Mouse (Mus musculus): ENCODE measurements around the gene Tmem202.
A peak's percentile ranks its signal among the peaks of the same experiment; 100 is the strongest.

Gene Tmem202

DNA sequence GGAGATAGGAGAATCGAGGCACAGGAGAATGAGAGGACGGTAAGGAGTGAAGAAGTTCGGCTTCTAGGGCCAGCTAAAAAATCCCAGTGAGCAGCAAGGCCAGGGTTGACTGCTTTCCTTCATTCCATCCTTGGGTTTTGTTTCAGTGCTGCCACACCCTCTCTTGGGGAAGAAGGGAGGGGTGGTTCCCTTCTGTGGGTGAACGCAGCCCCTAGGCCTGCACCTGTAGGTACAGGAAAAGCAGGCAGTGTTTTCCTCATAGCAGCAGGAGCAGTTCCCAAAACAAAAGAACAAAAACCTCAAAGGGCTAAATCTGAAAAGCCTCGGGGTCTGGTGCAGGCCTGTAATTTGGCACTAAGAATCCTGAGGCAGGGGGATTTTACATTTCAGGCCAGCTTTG, 8.0 kb downstream of the Tmem202 start:
- DNase-seq: no peak

DNA sequence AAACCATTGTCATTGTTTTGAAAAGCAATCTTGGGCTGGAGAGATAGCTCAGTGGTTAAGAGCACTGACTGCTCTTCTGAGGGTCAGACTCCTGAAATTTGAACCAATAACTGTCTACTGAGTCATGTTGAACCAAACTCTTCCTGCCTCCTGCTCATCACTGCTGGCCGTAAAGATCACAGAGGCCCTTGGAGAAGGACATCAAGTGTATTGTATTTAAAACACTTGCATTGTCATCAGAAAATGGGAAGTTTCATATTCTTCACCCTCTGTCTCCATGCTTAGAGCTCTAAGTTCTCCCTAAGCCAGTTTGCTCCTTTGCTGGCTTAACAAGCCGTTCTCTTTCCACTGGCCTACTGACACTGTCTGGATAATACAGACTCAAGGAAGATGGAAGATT, 11.4 kb downstream of the Tmem202 start:
- no peak for DNase-seq

DNA sequence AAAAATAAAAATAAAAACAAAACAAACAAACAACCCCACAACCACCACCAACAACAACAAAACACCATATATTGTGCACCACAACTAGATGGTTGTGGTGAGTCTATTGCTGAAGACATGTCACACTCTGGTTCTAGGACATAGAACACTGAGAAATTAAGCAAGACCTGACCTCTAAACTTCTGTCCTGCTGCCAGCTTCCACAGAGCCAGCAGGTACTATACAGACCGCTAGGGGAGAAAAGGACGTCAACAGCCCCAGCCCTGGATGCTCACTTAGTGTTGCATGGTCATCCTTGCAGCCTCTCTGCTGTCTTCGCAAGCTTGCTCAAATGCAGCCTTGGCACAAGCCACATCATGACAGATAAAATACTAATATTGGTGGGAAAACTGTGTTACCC, 12.1 kb downstream of the Tmem202 start:
- DNase-seq: no peak

DNA sequence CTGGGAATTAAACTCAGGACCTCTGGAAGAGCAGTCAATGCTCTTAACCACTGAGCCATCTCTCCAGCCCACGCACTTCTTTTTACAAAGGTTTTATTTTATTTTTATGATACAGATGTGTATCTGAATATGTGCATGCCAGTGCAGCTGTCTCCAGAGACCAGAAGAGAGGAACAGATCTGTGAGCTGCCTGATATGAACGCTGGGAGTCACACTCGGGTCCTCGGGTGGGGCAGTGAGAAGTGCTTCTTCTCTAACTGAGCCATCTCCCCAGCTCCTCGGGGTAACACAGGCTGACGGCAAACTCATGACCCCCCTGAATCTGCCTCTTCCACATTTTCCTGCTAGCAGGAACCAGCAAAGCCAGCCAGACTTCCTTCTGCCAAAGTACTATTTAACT, 12.9 kb downstream of the Tmem202 start:
- DNase-seq: no peak

DNA sequence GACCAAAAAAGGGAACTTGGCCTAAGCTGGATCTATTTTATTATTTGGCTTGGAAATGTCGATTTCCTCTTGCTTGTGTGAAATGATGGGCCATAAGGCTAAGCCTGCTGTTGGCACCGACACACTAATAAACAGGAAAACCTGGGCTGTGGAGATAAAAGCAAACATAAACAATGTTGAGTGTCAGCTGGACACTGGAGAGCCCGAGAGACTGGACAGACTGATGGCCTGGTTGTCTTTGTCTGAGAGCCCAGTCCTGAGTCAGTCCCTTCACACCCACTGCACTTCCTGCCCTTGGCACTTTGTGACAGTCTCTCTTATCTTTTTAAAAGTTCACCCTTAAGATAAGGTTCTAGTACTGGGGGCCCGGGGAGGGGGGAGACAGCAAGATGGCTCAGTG, 16.7 kb downstream of the Tmem202 start:
- DNase-seq: peak; percentile 7 to 45

DNA sequence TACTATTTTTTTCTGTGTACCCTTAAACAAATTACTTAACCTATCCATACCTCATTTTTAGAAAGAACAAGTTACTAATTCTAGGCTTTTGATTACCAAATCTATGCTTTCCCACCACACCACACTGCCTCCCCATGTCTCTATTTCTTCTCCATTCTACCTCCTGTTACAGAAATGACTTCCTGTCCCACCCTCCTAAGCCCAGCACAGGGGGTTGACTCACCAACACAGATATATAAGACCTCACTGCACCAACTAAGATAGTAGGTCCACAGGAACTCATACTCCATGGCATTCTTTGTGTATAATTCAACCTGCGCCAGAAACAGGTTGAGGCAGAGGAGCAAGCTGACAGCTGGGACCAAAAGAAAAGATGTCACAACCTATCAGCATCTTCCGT, 20.3 kb downstream of the Tmem202 start:
- no peak for DNase-seq

DNA sequence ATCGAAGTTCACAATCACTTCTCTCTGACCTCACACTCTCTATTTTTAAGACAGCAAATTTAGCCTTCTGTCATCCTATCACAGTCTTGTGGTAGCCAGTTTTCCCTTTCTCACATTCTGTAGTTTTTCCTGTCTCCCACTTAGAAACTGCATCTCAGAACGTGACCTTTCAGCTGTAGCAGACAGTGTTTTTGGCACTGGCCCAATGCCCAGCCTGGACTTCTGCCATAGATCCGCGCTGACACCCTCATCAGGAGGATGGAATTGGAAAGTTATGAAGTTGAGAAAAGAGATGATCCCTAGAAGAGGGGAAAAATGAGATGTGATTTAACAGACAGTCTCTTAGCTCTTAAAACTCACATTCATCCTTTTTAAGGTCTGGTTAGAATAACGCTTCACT, 20.7 kb downstream of the Tmem202 start:
- peak; percentile 51 to 72 for DNase-seq

DNA sequence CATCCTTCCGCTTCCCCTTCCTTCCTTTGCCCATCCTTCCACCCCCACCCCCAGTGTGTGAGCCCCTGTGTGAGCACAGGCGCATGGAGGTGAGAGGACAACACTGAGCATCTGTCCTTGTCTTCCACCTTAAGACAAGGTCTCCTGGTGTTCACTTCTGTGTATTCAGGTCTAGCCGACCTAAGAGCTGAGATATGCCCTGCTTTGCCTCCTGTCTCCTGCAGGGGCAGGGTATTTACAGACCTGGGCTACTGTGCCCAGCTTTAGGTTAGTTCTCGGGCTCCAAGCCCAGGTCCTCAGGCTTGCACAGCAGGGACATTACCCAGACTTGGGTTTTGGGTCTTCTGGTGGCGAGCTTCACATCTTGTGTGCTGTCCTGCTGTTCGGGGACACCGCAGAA, 22.5 kb downstream of the Tmem202 start:
- DNase-seq: no peak

DNA sequence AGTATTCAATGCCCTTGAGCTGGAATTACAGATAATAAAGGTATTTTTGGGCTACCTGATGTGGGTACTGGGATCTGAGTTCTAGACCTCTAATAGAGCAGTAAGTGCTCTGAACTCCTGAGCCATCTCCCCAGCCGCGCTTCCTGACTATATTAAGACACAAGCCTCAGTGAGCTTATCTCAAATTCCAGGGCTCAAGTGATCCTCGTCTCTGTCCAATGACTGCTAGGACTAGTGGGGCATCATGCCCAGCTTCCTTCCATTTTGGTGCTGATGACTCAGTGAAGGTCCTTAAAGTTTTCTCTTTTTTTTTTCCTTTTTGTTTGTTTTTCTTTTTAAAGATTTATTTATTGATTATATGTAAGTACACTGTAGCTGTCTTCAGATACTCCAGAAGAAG, 24.6 kb downstream of the Tmem202 start:
- DNase-seq: no peak

DNA sequence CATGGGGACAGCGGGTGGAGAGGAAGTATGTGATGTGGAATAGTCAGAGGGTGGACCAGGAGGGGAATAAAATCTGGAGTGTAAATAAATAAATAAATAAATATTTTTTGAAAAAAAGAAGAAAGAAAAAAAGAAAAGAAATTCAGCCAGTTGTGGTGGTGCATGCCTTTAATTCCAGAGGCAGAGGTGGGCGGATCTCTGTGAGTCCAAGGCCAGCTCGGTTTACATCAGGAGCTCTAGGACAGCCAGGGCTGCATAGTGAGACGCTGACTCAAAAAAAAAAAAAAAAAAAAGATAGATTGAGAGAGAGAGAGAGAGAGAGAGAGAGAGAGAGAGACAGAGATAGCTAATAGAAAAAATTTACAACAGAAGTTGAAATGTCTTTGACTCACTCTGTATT, 27.3 kb downstream of the Tmem202 start:
- DNase-seq: no peak

DNA sequence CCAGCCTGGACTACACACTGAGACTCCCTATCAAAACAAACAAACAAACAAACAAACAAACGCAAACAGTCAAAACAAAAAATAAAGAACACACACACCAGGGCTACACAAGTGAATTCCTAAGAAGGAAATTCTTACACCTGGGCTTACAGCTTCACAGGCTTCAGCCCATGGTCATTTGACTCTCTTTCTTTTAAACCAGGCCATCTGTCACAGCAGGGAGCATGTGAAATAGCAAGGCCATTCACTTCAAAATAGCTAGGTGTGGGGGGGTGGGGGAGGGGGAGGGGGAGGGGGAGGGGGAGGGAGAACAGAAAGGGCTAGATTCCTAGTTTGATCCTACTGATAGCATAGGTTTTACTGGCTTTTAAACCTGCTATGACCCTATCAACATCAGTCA, 31.5 kb downstream of the Tmem202 start:
- DNase-seq: no peak

DNA sequence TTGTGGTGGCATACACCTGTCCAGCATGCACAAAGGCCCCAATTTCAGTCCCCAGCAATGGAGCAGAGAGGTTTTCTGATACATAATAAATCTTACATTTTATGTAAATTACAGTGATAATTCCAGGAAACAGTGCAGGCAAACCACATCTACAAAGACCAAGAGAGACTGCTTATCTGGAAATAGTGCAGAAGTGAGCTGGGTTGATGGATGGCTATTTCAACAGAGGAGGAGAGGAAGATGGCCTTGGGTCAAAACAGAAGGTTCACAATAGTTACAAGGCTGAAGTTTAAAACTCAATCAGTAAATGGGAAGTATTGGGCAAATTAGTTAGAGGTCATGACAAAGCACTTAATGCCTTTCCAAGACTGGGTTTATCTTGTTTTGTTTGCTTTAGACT, 52.3 kb downstream of the Tmem202 start:
- no peak for DNase-seq

DNA sequence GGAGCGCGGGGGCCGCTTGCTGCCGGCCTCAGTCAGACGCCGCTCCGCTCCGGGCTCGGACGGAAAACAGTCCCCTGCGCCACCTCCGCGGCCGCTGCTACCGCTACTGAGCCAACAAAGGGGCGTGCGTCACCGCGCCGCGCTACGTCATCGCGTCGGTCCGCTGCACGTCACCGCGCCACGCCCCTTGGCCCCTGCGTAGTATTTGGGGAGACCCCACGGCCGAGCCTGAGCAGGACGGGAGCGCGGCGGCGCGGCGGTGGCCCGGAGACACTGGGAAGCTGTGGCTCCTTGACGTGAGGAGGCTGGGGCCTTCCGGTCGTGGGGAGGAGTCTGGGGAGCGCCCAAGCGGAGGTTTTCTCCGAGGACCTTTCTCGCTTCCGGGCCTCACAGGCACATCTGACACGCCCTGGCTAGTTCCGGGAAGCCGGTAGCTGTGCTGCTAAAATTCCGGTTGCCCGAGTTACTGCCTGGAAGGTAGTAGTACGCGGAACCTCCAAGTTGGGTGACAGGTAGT, 53.0 kb downstream of the Tmem202 start, which contains the start of gene Arih1:
Gene Arih1 (minus strand): TSS at position 70 of the 517 bp plus-strand sequence.
- DNase-seq: peak; percentile 99

DNA sequence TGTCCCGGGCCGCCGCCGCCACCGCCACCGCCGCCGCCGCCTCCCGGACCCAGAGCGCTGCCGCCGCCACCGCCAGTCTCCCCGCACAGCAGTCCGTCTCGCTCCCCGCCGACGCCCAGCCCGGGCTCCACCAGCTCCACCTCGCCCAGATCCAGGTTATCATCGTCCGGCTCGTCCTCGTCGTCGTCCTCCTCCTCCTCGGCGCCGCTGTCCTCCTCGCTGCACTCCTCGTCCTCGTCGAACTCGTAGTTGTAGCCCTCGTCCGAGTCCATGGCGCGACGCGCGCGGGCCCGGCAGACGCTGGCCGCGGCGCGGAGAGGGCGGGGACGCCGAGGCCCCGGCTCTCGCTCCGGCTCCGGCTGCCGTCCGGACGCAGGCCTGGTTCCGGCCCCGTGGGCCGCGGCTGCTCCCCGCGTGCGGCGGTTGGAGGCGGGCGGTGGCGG, 53.5 kb downstream of the Tmem202 start:
- no peak for DNase-seq

DNA sequence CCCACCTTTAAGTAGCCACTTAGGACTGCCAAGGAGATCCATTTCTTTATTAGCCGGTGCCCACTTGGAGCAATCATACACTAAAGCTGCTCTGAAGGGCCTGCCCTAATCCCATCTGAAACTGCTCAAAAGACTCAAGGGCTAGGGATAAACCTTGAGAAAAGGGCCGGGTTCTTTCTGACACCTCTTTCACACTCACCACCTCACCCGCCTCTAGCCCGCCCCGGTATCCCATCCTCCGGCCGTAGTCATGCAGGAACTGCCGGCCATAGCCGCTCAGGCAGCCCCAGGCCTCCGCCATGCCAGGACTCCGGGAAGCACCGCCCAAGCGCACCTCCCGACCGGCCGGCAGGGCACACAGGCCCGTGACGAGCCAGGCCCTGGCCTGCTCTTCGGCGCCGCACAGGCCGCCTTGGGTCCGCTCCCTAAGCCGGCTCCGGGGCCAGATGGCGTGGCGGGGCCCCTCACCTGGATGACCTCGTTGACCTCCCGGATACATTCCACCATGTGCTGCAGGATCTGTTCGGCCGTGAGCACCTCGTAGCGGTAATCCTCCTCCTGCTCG, 54.1 kb downstream of the Tmem202 start:
- DNase-seq: peak; percentile 70 to 88

DNA sequence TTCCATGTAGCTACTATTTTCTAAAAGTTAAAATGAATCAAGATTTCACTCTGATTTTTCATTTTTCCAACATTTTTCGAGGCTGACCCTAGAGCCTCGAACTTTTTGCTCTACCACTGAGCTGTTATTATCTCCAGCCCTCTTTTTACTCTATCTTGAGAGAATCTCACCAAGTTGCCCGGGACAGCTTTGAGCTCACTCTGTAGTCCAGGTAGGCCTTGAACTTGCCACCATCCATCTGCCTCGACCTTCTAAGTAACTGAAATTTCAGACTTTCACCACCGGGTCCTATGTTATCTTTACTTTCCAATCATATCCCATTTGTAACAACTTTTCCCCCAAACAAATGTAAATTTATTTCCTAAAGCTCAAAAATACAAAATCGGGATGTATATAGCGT, 54.9 kb downstream of the Tmem202 start:
- no peak for DNase-seq

DNA sequence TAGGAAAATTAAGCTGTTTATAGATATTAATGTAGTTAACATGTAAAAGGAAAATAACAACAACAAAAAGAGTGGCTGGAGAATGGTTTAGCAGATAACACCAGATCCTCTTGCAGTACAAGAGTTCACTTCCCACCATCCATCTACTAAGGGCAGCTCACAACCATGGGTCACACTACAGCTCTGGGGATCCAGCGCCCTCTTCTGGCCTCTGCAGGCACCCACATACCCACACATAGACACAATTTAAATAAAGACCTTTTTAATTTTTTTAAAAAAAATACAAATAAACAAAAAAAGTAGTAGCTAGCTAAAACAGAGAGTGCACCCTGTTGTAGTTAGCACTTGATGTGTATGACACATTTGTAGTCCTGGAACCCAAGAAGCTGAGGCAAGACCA, 57.2 kb downstream of the Tmem202 start:
- DNase-seq: peak; percentile 39 to 55

DNA sequence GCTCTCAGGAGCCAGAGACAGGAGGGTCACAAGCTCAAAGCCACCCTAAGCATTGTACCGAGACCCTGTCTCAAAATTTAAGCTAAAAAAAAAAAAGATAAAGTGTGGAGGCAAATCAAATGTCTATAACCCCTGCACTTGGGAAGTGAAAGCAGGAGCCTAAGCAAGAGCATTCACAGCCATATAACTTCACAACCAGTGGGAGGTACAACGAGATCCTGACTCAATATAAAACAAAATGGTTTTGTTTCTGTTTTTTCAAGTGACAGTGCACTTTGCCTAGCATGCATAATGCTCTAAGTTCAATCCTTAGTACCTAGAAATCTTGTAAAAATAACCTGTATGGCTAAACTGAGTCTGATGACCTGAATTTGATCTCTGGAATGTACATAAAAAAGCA, 63.0 kb downstream of the Tmem202 start:
- DNase-seq: no peak

DNA sequence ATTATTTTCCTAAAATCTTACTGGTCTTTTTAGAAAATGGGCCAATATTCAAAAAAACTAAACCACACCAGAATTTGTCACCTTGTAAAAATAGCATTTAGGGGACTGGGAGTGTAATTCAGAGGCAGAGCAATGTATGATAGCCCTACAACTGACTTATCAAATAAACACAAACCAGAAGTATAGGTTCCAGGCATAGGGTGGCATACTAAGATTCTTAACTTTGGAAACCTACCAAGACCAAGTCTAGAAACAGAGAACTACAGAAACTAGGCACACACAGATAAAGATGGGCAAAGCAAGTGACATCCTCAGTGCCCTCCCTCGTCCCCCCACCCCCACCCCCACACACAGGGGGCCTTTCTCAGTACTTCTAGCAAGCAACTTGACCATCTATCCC, 64.8 kb downstream of the Tmem202 start:
- DNase-seq: no peak

DNA sequence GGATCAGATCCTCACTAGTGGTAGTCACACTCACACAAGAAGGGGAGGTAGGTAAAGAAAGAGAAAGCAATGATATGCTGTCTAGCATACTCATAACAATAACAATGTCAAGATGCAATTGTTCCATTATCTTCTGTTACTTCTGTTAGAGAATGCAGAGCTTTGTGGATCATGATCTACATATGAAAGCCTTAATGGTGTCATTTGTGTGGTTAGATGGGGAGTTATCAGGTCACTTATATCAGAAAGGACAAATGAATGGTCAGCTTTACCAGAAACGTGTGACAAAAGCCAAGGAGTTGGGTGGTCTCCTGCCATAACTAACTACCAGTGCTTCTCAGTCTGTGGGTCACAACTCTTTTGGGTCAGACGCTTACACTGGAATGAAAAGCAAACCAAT, 66.5 kb downstream of the Tmem202 start:
- DNase-seq: no peak

DNA sequence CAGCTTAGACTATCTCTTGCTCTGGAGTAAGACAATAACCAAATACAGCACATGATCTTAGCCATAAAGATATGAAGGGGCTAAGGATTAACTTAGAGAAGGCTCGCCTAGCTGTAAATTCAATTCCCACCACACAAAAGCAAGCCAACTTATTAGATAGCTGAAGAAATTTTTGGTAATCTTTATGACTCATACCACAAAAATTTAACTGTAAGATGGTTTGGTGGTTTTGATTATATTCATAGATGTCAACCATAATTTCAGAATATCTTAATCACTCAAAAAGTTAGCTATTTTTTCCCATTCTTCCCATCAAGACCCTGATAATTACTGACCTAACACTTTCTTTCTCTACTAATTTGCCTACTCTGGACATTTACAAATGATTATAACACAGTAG, 70.2 kb downstream of the Tmem202 start:
- no peak for DNase-seq

All from kidney, postnatal 25 days (tissue).